Mouse (Mus musculus) midbrain, embryonic 10.5 days (tissue): ENCODE results near the gene Nkrf. TPM values are rescaled to one million over a fixed set of nuclear protein-coding genes. Genes with fewer than 3 reads are reported as not detected.
A peak's percentile ranks its signal among the peaks of the same experiment; 100 is the strongest.
"Not testable (repeated sequence)": the region's sequence is repeated elsewhere in the genome, so short reads cannot be mapped to it uniquely, and the experiment has no call there.

Experiments
- DNase-seq: peaks from one replicate; pipeline ENCODE4 v3.0.0-alpha.2; 2017; ENCODE audit warnings: low spot score
- H3K27ac ChIP-seq: fragments of 300-500 bp; sonication (generic); replicated peaks from 2 replicates; pipeline ENCODE4 v1.5.1; 2016; ENCODE audit warnings: mild to moderate bottlenecking
- H3K27me3 ChIP-seq: fragments of 300-500 bp; sonication (generic); 2 replicates; pipeline ENCODE4 v1.6.1; 2016; ENCODE audit warnings: low read depth, mild to moderate bottlenecking; ENCODE audit not compliant: poor library complexity, severe bottlenecking
- H3K36me3 ChIP-seq: fragments of 300-500 bp; sonication (generic); 2 replicates; pipeline ENCODE4 v1.6.1; 2016; ENCODE audit warnings: mild to moderate bottlenecking, moderate library complexity
- H3K4me1 ChIP-seq: fragments of 300-500 bp; sonication (generic); 2 replicates; pipeline ENCODE4 v1.6.1; 2016
- H3K4me3 ChIP-seq: fragments of 300-500 bp; sonication (generic); 2 replicates; pipeline ENCODE4 v1.5.1; 2016; ENCODE audit warnings: mild to moderate bottlenecking, moderate library complexity
- H3K9me3 ChIP-seq: fragments of 300-500 bp; sonication (generic); replicated peaks from 2 replicates; pipeline ENCODE4 v1.6.1; 2016; ENCODE audit warnings: mild to moderate bottlenecking
- WGBS: fragments of 180-500 bp; shearing (Covaris S2); methylation state at CpG from one replicate; pipeline ENCODE4 v1.1.7; 2016; 5-methylcytosine and 5-hydroxymethylcytosine counted together
- polyA plus RNA-seq: library from polyadenylated mRNA; unstranded; fragments of >200 nt; fragmentation: Nextera tagmentation; extraction: Ambion mirVana; gene quantifications from 2 replicates; pipeline ENCODE4 v1.2.1, GENCODE M21; 2016

Nkrf gene
- polyA plus RNA-seq, 1 experiment from 2014 or later, result 2.8 TPM

GRCm38 (mm10) chrX:36901655-36902054 lies 1.0 kb downstream of the Nkrf start:
- H3K9me3 ChIP-seq, result no peaks in the 10 kb centered on the region; the same call in 1 of the 2 replicates
- 38% methylated on average over 3 of the region's 3 CpGs for WGBS
- DNase-seq, result no peak
- no peaks in the 10 kb centered on the region for H3K36me3 ChIP-seq
- no peaks in the 10 kb centered on the region for H3K27me3 ChIP-seq
- peaks cover 6% of the 10 kb centered on the region; the same call in 1 of the 2 replicates for H3K4me1 ChIP-seq
- H3K4me3 ChIP-seq, result peak overlapping the region; percentile 71
- peak overlapping the region; percentile 88; the same call in 1 of the 2 replicates for H3K27ac ChIP-seq

GRCm38 (mm10) chrX:36898931-36899330 lies 3.8 kb downstream of the Nkrf start:
- not testable (repeated sequence) for H3K27ac ChIP-seq, H3K36me3 ChIP-seq, H3K4me3 ChIP-seq, H3K27me3 ChIP-seq, H3K4me1 ChIP-seq, H3K9me3 ChIP-seq, DNase-seq
- 28% methylated on average over 1 of the region's 1 CpGs for WGBS

DNA sequence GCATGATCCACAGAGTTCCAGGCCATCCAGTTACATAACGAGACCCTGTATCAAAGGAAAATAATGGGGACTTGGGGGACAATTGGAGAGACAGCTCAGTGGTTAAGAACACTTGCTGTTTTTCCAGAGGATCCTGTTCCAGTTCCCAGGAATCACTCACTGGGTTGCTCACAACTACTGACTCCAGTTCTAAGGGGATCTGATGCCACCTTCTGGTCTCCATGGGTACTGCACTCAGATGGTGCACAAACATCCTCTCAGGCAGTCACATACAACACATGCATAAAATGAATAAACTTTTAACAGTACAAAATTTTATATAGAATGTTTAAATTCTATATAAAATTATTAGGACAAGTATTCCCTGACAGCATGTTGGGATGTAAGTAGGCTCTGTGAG lies 18.0 kb downstream of the Nkrf start:
- no peak for DNase-seq
- Histone ChIP-seq H3K27ac (no peak overlapping the region), H3K4me3 (no peak overlapping the region), H3K9me3 (peaks cover 5% of the 10 kb centered on the region; the same call in 1 of the 2 replicates), H3K36me3 (peaks cover 56% of the 10 kb centered on the region), H3K4me1 (no peaks in the 10 kb centered on the region), H3K27me3 (no peaks in the 10 kb centered on the region)
- 96% methylated on average over 1 of the region's 1 CpGs for WGBS

- DNase-seq, result no peak
- Histone ChIP-seq H3K4me3 (peak overlapping the region; percentile 76), H3K9me3 (peaks cover 9% of the 10 kb centered on the region; the same call in 1 of the 2 replicates), H3K27ac (peak overlapping the region; percentile 88), H3K4me1 (peaks cover 5% of the 10 kb centered on the region), H3K36me3 (0 out of 2 replicates have a peak, but pooled peaks cover 7% of the 10 kb centered on the region), H3K27me3 (no peaks in the 10 kb centered on the region)
- WGBS, result 10% methylated on average over 33 of the region's 36 CpGs
Observed at GRCm38 (mm10) chrX:36874704-36875128, 28.0 kb downstream of the Nkrf start.

- no peaks in the 10 kb centered on the region for H3K27me3 ChIP-seq
- peak; percentile 83 for DNase-seq
- H3K4me3 ChIP-seq, result peak overlapping the region; percentile 76
- H3K36me3 ChIP-seq, result 0 out of 2 replicates have a peak, but pooled peaks cover 6% of the 10 kb centered on the region
- H3K27ac ChIP-seq, result peak overlapping the region; percentile 88
- H3K9me3 ChIP-seq, result peaks cover 9% of the 10 kb centered on the region; the same call in 1 of the 2 replicates
- WGBS, result 16% methylated on average over 57 of the region's 57 CpGs
- peaks cover 5% of the 10 kb centered on the region for H3K4me1 ChIP-seq
Observed at GRCm38 (mm10) chrX:36874178-36874696, 28.5 kb downstream of the Nkrf start.

DNA sequence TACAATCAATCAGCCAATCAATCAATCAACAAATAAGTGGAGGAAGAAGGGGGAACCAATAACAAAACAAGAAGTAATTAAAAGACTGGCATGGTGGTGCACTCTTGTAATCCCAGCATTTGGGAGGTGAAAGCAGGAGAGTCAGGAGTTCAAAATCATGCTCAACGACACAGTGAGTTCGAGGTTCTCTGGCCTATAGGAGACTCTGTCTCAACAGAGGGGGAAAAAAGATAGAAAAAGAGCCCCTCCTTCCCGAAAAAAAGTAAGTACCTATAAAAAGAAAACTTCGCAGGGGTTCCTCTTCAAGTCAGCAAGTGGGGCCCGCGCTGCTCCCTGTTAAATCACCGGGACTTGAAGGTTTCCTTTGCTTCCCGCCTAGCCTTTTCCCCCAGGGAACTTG lies 28.9 kb downstream of the Nkrf start, which contains the start of the genes Ube2a and C330007P06Rik:
TSS of gene Ube2a (plus strand) at position 136 of the 400 bp plus-strand sequence.
TSS of gene C330007P06Rik (minus strand) at position 347 of the 400 bp plus-strand sequence.
- Histone ChIP-seq H3K4me3 (peak within 1 kb of the TSS; percentile 76), H3K36me3 (0 out of 2 replicates have a peak, but pooled peaks cover 6% of the 10 kb centered on the region), H3K27me3 (no peaks in the 10 kb centered on the region), H3K4me1 (peaks cover 5% of the 10 kb centered on the region), H3K9me3 (peaks cover 9% of the 10 kb centered on the region; the same call in 1 of the 2 replicates), H3K27ac (peak within 1 kb of the TSS; percentile 88)
- no peak for DNase-seq
- 29% methylated on average over 8 of the region's 8 CpGs for WGBS

DNA sequence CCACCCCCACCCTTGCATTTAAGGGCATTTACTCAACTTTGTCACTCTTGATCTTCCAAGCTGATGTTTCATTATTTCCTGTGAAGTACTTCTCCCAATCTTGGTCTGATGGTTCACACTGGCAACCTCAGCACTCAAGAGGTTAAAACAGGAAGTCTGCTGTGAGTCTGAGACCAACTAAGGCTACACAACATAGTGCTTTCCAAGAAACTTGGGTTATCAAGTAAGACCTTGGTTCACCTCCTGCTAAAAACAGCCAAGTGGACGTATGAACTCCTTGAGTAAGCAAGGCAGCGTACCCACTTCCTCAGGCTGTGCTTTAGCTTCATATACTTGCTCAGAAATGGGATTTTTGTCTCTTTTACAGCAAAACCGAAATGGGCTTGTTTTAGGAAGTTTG lies 32.3 kb downstream of the Nkrf start:
- 78% methylated on average over 3 of the region's 3 CpGs for WGBS
- Histone ChIP-seq H3K9me3 (peaks cover 9% of the 10 kb centered on the region; the same call in 1 of the 2 replicates), H3K27me3 (no peaks in the 10 kb centered on the region), H3K4me3 (no peak overlapping the region), H3K4me1 (peaks cover 4% of the 10 kb centered on the region), H3K36me3 (no peaks in the 10 kb centered on the region), H3K27ac (no peak overlapping the region)
- DNase-seq, result no peak

GRCm38 (mm10) chrX:36864609-36865328 lies 37.9 kb downstream of the Nkrf start:
- Histone ChIP-seq H3K36me3 (no peaks in the 10 kb centered on the region), H3K9me3 (no peaks in the 10 kb centered on the region), H3K4me1 (peaks cover 8% of the 10 kb centered on the region), H3K27me3 (no peaks in the 10 kb centered on the region), H3K4me3 (peak overlapping the region; percentile 59), H3K27ac (no peak overlapping the region)
- DNase-seq, result no peak
- WGBS, result 55% methylated on average over 8 of the region's 8 CpGs

GRCm38 (mm10) chrX:36863766-36864608 lies 38.7 kb downstream of the Nkrf start:
- Histone ChIP-seq H3K36me3 (no peaks in the 10 kb centered on the region), H3K27ac (peak overlapping the region; percentile 75), H3K9me3 (no peaks in the 10 kb centered on the region), H3K27me3 (no peaks in the 10 kb centered on the region), H3K4me1 (peaks cover 8% of the 10 kb centered on the region), H3K4me3 (peak overlapping the region; percentile 59)
- peak; percentile 81 for DNase-seq
- WGBS, result 23% methylated on average over 43 of the region's 44 CpGs

GRCm38 (mm10) chrX:36852631-36853030 lies 50.1 kb downstream of the Nkrf start:
- Histone ChIP-seq H3K4me3 (no peak overlapping the region), H3K27ac (no peak overlapping the region), H3K4me1 (no peaks in the 10 kb centered on the region), H3K9me3 (no peaks in the 10 kb centered on the region), H3K27me3 (no peaks in the 10 kb centered on the region), H3K36me3 (peaks cover 24% of the 10 kb centered on the region)
- 90% methylated on average over 8 of the region's 8 CpGs for WGBS
- DNase-seq, result no peak

DNA sequence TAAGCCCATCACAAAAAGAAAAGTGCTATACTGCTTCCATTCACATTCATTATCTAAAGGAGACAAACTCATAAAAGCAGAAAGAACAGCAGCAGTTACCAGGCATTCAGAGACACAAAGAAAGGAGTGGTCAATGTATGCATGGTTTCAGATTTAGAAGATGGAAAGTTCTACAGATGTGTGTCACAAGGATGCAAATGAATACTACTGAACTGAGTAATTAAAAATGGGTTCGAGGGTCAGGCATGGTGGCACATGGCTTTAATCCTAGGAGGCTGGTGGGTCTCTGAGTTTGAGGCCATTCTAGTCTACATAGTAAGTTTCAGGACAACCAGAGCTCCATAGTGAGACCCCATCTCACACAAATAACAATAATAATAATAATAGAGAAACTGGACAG lies 55.5 kb downstream of the Nkrf start:
- no peak for DNase-seq
- no peaks in the 10 kb centered on the region for H3K9me3 ChIP-seq
- 92% methylated on average over 1 of the region's 1 CpGs for WGBS
- no peaks in the 10 kb centered on the region for H3K4me1 ChIP-seq
- H3K36me3 ChIP-seq, result peaks cover 14% of the 10 kb centered on the region
- H3K27ac ChIP-seq, result no peak overlapping the region
- no peak overlapping the region for H3K4me3 ChIP-seq
- H3K27me3 ChIP-seq, result no peaks in the 10 kb centered on the region

GRCm38 (mm10) chrX:36843346-36843990 lies 59.2 kb downstream of the Nkrf start:
- no peak overlapping the region for H3K27ac ChIP-seq
- H3K4me3 ChIP-seq, result no peak overlapping the region
- WGBS, result 79% methylated on average over 4 of the region's 4 CpGs
- no peak for DNase-seq
- H3K27me3 ChIP-seq, result no peaks in the 10 kb centered on the region
- peaks cover 6% of the 10 kb centered on the region; the same call in 1 of the 2 replicates for H3K36me3 ChIP-seq
- H3K9me3 ChIP-seq, result no peaks in the 10 kb centered on the region
- H3K4me1 ChIP-seq, result no peaks in the 10 kb centered on the region
